Mouse (Mus musculus): Measurements from ENCODE around the gene Dmc1. TPM values are rescaled to one million over a fixed set of nuclear protein-coding genes. Genes with fewer than 3 reads are reported as not detected.

Dmc1 gene
- polyA plus RNA-seq, 1 experiment from 2014 or later, result 3.8 TPM

GRCm38 (mm10) chr15:79516171-79517096 lies 88.5 kb downstream of the Dmc1 start, which contains the start of gene Kdelr3:
TSS of gene Kdelr3 (plus strand) at chr15:79516411.
- Histone ChIP-seq H3K27me3 (ENCODE audit: control insufficient read depth, insufficient read depth, low read length) (peaks cover 11% of the 10 kb centered on the region; the same call in 1 of the 2 replicates), H3K9me3 (ENCODE audit: control insufficient read depth, low read depth, low read length) (no peaks in the 10 kb centered on the region), H3K36me3 (ENCODE audit: control insufficient read depth, insufficient read depth, low read length) (no peaks in the 10 kb centered on the region), H3K4me1 (ENCODE audit: control insufficient read depth, insufficient read depth, low read length) (peaks cover 19% of the 10 kb centered on the region), H3K27ac (ENCODE audit: low read length) (peak within 1 kb of the TSS; percentile 40), H3K9ac (replicated peaks; ENCODE audit: low read depth, low read length) (peak within 1 kb of the TSS; percentile 62), H3K4me2 (replicated peaks; ENCODE audit: low read depth, low read length) (peak within 1 kb of the TSS; percentile 74), H3K4me3 (ENCODE audit: low read depth, low read length) (peak within 1 kb of the TSS; percentile 51)
- ATAC-seq (ENCODE audit: insufficient number of reproducible peaks, insufficient read depth, low FRiP score, low read depth), result peak; percentile 73
- WGBS, result under 1% methylated on average over 71 of the region's 71 CpGs

- no peak overlapping the region for H3K4me3 ChIP-seq (ENCODE audit: low read depth, low read length)
- ATAC-seq (ENCODE audit: insufficient number of reproducible peaks, insufficient read depth, low FRiP score, low read depth), result no peak
- whole genome bisulfite sequencing, result 9% methylated on average over 9 of the region's 9 CpGs
- no peaks in the 10 kb centered on the region for H3K36me3 ChIP-seq (ENCODE audit: control insufficient read depth, insufficient read depth, low read length)
- H3K9ac ChIP-seq (replicated peaks; ENCODE audit: low read depth, low read length), result no peak overlapping the region
- H3K4me2 ChIP-seq (replicated peaks; ENCODE audit: low read depth, low read length), result no peak overlapping the region
- H3K27me3 ChIP-seq (ENCODE audit: control insufficient read depth, insufficient read depth, low read length), result peaks cover 16% of the 10 kb centered on the region; the same call in 1 of the 2 replicates
- H3K4me1 ChIP-seq (ENCODE audit: control insufficient read depth, insufficient read depth, low read length), result peaks cover 16% of the 10 kb centered on the region
- no peak overlapping the region for H3K27ac ChIP-seq (ENCODE audit: low read length)
- H3K9me3 ChIP-seq (ENCODE audit: control insufficient read depth, low read depth, low read length), result no peaks in the 10 kb centered on the region
Observed at GRCm38 (mm10) chr15:79513940-79514339, 91.0 kb downstream of the Dmc1 start.

- peak; percentile 61; the same call in 1 of the 2 replicates for ATAC-seq (ENCODE audit: insufficient number of reproducible peaks, insufficient read depth, low FRiP score, low read depth)
- Histone ChIP-seq H3K9me3 (ENCODE audit: control insufficient read depth, low read depth, low read length) (no peaks in the 10 kb centered on the region), H3K4me3 (ENCODE audit: low read depth, low read length) (peak overlapping the region; percentile 31), H3K27ac (ENCODE audit: low read length) (no peak overlapping the region), H3K27me3 (ENCODE audit: control insufficient read depth, insufficient read depth, low read length) (peaks cover 30% of the 10 kb centered on the region; the same call in 1 of the 2 replicates), H3K4me2 (replicated peaks; ENCODE audit: low read depth, low read length) (peak overlapping the region; percentile 66), H3K9ac (replicated peaks; ENCODE audit: low read depth, low read length) (no peak overlapping the region), H3K36me3 (ENCODE audit: control insufficient read depth, insufficient read depth, low read length) (no peaks in the 10 kb centered on the region), H3K4me1 (ENCODE audit: control insufficient read depth, insufficient read depth, low read length) (peaks cover 8% of the 10 kb centered on the region; the same call in 1 of the 2 replicates)
- WGBS, result 1% methylated on average over 61 of the region's 61 CpGs
Observed at GRCm38 (mm10) chr15:79511553-79512320, 93.2 kb downstream of the Dmc1 start.

Small RNA genes within 50 kb of the gene (microRNA-seq; reads per million reads assigned to microRNA genes)
- gene Gm27903, result not detected

Other genes with a start within 250 kb of the Dmc1 start
- gene Tmem184b, start 201.5 kb downstream of the Dmc1 start, polyA plus RNA-seq (2014; fragmentation: Nextera tagmentation; extraction: Ambion mirVana), result 51.2 and 64.3 TPM in 2 replicates
- 64.3 and 70.3 TPM in 2 replicates for gene Csnk1e, start 149.5 kb downstream of the Dmc1 start, polyA plus RNA-seq (2014; fragmentation: Nextera tagmentation; extraction: Ambion mirVana)
- not detected in 2 replicates for gene Kcnj4, start 99.9 kb downstream of the Dmc1 start, polyA plus RNA-seq (2014; fragmentation: Nextera tagmentation; extraction: Ambion mirVana)
- gene Kdelr3, start 88.7 kb downstream of the Dmc1 start, polyA plus RNA-seq (2014; fragmentation: Nextera tagmentation; extraction: Ambion mirVana), result 82.3 and 83.9 TPM in 2 replicates
- gene Ddx17, start 58.4 kb downstream of the Dmc1 start, polyA plus RNA-seq (2014; fragmentation: Nextera tagmentation; extraction: Ambion mirVana), result 106 and 113 TPM in 2 replicates
- 1.6 and 3.0 TPM in 2 replicates for gene Fam227a, start 53.8 kb upstream of the Dmc1 start, polyA plus RNA-seq (2014; fragmentation: Nextera tagmentation; extraction: Ambion mirVana)
- 45.0 and 49.5 TPM in 2 replicates for gene Cby1, start 54.1 kb upstream of the Dmc1 start, polyA plus RNA-seq (2014; fragmentation: Nextera tagmentation; extraction: Ambion mirVana)
- gene Tomm22, start 65.8 kb upstream of the Dmc1 start, polyA plus RNA-seq (2014; fragmentation: Nextera tagmentation; extraction: Ambion mirVana), result 236 and 237 TPM in 2 replicates
- 15.3 and 16.0 TPM in 2 replicates for gene Josd1, start 82.8 kb upstream of the Dmc1 start, polyA plus RNA-seq (2014; fragmentation: Nextera tagmentation; extraction: Ambion mirVana)
- gene Gtpbp1, start 85.7 kb upstream of the Dmc1 start, polyA plus RNA-seq (2014; fragmentation: Nextera tagmentation; extraction: Ambion mirVana), result 24.7 and 27.2 TPM in 2 replicates
- 5.7 and 6.8 TPM in 2 replicates for gene Sun2, start 137.4 kb upstream of the Dmc1 start, polyA plus RNA-seq (2014; fragmentation: Nextera tagmentation; extraction: Ambion mirVana)
- 58.1 and 60.7 TPM in 2 replicates for gene Dnal4, start 172.7 kb upstream of the Dmc1 start, polyA plus RNA-seq (2014; fragmentation: Nextera tagmentation; extraction: Ambion mirVana)
- gene Nptxr, start 199.7 kb upstream of the Dmc1 start, polyA plus RNA-seq (2014; fragmentation: Nextera tagmentation; extraction: Ambion mirVana), result 2.6 and 2.7 TPM in 2 replicates
- 0.77 and 1.3 TPM in 2 replicates for gene Npcd, start 229.1 kb upstream of the Dmc1 start, polyA plus RNA-seq (2014; fragmentation: Nextera tagmentation; extraction: Ambion mirVana)
- gene Cbx6, start 229.6 kb upstream of the Dmc1 start, polyA plus RNA-seq (2014; fragmentation: Nextera tagmentation; extraction: Ambion mirVana), result 38.7 and 40.4 TPM in 2 replicates

Data from stomach, embryonic 14.5 days (tissue).